Mouse (Mus musculus): ENCODE measurements around the gene Cd6. TPM values are rescaled to one million over a fixed set of nuclear protein-coding genes. Genes with fewer than 3 reads are reported as not detected.

The Cd6 gene
- under 1 TPM; 0.14 to 0.41 TPM for total RNA-seq (2021)
- long read RNA-seq, experiment 1 = 0 reads
- long read RNA-seq, experiment 2 = 0 reads

DNA sequence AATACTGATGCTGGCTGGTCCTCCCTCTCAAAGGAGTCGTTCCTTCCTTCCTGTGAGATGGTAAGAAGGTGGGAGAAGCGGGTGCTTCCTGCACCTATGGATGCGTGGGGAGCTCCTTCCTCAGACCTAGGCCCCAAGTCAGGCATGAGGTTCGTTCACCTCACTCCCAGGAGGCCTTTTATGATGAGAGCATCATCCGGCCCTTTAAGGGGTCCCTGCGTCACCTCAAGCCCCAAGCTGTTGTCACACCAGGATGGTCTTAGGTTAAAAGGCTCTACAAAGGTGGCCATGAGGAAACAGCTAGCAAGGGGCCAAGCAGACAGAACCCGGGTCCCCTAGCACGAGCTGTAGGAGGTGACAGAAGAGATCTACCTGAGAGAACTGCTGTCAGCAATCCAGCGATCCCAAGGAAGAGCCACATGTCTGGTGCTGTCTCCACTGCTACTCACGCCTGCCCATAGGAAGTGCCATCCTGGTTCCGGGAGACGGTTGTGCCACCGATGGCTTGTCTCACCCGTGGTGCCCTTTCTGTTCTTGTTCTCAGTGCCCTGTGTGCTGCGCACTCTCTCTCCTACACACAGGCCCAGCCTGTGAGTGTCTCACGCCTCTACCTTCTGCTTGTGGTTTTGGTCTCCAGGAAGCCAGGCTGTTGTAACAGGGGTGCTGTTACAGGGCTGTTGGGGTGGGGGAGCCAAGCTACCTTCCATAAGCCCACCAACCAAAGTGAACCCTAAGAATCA, at the start of gene Cd6:
Gene Cd6, minus strand, starts transcription at position 623 of the 740 bp plus-strand sequence.
- DNase-seq (ENCODE audit: low spot score in 2 of 2) = no peak

DNA sequence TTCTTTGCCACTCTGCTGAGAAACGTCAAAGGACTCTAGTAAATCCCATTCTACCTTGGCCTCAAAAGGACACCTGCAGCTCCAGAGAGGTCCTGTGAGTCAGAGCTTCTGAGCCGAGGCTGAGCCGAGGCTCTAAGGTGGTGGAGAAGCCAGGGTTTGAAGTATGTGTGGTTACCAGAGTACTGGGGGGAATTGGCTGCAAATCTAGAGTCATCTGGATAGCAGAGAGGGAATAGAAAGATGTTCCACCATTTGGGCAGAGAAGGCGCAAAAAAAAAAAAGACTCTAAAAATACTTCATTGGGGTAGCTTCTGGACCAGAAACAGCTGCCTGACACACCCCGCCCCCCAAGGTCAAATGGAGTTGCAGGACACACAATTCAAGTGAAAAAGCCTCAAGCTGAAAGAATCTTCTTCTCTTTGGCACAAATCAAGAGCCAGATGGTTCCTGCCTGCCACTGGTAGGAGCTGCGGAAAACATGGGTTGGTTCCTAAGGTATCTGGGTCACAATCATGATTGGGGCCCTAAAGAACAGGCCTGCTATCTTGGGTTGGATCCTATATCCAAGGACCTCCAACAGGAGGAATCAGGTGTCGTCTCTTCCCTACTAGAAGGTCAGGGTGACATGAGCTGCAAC, 48.5 kb upstream of the Cd6 start:
- DNase-seq (ENCODE audit: low spot score in 2 of 2) = peak in 1 of 2 experiments; percentile 44

DNA sequence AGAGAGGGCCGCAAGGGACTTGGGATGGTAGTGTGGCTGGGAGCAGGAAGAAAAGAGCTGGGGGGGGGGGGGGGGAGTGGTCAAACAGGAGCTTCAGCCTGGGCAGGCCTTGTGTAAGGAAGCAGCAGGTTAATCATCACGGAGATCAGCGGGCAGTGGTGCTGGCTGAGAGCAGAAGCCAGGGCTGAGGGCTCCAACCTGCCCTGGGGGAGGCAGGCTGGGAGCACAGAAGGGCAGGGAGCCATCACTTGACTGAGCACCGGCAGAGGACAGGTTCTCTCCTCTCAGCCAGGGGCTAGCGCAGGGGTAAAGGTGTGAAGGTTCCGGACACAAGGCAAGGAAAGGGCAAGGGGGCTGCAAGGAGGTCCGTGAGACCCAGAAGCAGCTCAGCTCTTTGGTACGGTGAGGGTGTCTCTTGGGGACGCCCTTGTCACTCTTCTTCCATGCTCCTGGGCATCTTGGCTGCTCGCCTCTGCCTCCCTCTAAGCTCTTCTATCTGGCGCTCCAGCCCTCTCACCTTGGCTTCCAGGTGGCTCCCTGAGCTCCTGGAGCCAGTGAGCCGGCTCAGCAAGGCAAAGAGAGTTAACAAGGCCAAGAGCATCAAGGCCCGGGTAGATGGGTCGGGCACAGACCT, 41.6 kb upstream of the Cd6 start:
- no peak for DNase-seq (ENCODE audit: low spot score in 2 of 2)

DNA sequence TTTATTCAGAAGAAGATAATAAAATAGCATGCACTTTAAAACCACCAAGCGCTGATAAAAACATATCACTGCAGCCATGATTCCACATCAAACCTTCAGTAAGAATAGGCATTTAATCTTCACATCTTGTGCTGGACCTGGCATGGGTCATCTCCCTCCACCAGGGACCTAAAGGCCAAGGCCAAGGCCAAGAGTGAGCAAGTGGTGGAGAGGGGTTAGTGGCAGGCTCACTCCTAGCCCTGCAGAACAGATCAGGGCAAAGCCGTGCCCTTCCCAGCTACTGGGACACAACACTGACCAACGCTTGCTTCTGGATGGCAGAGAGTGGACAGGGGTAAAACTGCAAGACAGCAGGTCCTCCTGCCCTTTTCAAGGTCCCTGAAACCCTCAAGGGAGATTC, 40.8 kb upstream of the Cd6 start:
- DNase-seq (ENCODE audit: low spot score in 2 of 2) = no peak

DNA sequence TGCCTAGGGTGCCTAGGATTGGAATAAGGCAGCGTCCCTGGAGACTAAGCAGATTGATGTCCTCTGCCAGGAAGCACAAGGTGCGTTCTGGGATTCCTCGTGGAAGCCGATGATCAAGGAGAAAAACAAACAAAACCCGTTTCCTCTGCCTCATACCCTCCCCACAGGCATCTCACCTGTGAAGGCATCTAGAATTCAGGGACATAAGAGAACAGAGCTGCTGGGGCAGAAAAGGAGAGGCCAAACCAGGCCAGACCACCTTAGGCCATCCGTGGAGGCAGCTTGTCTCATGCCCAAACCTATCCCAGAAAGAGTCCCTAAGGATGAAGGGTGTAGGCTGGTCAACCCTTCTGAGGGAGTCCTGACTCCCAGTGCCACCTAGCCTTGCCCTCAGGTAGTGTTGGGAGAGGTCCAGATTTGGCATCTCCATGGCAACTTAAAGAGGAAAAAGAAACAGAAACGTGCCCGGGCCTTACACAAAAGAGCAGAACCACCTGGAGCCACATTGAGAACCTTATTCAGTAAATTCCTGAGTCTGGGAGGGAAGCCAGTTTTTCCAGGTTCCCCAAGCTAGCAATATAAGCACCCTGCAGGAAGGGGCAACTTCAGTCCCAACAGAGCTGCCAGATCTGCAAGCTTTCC, 40.1 kb upstream of the Cd6 start, which contains the start of gene Tmem132a:
Gene Tmem132a, minus strand, starts transcription at position 55 of the 642 bp plus-strand sequence.
- no peak for DNase-seq (ENCODE audit: low spot score in 2 of 2)

DNA sequence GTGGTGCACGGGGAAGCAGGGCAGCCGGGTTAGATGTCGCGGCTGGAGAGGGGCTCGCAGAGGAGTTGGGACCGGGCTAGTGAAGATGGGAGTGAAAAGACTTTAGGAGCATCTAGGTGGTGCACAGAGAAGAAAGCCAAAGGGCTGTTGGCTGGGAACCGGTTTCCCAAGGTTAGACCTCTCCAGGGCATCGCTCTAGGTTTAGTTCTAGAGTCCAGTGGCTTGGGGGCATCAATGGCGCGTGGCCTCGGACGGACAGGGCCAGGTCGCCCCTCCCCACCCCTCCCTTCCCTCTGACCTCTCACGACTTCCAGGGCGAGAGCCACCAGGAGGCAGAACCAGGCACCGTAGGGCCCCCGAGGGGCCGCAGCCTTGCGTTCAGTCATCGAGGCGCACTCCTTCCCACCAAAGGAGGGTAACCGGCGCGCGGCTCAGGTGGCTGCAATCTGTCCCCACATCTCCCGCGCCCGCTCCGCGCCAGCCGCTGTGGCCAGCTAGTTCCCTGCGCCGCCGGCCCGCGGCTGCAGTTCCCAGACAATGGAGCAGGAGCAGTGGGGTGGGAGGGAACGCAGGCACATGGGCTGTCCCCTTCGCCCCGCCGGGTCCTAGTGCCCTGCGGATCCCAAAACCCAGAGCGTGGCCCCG, 39.5 kb upstream of the Cd6 start:
- peak; percentile 79 to 87 for DNase-seq (ENCODE audit: low spot score in 2 of 2)

DNA sequence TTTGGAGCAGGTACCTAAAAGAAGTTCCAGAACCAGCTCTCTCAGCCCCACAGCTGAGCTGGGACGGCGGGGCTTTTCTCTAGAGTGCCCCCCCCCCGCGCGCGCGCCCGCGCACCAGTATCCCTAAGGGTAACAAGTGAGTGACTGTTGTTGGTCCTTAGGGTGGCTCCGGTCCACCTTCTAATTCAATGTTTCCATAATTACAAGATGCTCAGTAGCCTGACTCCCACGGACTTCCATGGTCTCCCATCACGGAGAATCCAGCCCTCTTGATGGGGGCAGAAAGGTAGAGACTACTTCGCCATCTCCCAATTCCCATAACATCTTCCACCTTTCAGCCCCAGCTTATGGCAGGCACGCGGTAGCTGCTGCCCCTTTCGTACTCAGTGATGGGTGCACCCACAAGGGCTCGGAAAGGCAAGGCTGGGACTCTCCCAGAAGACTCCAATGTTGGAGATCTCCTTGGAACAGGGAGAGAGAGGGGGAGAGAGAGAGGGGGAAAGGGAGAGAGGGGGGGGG, 38.8 kb upstream of the Cd6 start:
- DNase-seq (ENCODE audit: low spot score in 2 of 2) = no peak

DNA sequence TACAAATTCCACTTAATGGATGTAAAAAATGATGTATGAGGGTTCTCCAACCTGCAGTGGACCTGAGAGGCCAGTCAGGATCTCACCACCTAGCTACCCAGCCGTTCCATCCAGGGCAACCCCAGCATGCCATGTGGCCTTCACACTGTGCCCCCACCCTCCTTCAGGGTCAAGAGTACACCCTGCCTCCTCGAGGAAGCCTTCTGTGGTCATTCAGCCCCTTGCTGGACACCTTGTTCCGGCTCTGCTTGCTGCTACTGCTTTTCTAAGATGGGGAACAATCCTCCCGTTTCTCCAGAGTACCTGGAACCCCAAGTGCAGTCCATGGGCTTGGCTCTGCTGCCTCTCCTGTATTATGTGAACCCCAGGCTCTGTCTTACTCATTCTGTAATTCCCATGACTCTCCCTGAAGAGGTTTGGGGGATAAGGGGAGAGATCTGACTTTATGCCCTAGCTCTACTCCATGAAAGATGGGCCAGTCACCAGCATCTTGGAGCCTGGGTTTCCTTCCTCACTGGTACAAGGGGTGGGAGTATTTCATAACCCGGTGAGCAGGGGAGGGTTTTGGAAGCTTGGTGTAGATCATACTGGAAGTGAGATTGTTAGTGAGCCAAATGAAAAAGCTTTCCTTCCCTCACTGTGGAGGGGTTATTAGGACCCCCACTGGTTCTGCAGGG, 38.2 kb upstream of the Cd6 start:
- DNase-seq (ENCODE audit: low spot score in 2 of 2) = no peak

DNA sequence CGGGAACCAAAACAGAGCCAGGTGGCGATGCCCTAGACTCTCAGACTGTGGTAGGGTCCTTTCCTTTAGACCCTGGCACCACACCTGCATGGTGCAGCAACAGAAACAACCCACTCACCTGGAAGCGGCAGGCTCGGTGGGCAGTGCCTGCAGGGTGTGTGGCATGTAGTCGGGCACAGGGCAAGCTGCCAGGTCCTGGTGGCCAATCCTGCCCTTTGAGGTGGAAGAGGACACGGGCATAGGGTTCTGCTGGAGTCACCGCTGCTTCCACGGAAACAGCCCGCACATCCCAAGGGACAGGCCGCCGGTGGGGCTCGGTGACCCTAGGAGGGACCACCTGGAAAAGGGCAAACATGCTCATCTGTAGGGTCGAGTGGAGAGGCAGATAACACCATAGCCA, 36.5 kb upstream of the Cd6 start:
- no peak for DNase-seq (ENCODE audit: low spot score in 2 of 2)

DNA sequence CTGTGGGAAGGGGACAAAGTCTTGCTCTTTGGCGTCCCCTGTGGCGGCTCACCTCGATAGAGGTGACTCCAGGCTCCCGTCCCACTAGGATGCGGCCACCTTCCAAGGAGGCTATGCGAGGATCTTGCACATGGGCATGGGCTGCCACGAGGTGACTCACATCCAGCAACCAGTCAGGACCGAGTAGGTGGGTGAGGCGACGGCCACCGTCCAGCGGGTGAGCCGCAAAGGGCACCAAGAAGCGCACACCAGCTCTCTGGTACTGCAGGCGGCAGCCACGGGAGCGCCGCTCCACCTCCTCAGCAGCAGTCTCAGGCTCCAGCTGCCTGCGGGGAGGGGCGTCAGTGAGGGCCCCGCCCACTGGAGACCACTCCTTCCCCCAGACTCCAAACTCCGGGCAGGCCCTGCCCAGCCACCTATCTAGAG, 30.2 kb upstream of the Cd6 start:
- DNase-seq (ENCODE audit: low spot score in 2 of 2) = no peak

DNA sequence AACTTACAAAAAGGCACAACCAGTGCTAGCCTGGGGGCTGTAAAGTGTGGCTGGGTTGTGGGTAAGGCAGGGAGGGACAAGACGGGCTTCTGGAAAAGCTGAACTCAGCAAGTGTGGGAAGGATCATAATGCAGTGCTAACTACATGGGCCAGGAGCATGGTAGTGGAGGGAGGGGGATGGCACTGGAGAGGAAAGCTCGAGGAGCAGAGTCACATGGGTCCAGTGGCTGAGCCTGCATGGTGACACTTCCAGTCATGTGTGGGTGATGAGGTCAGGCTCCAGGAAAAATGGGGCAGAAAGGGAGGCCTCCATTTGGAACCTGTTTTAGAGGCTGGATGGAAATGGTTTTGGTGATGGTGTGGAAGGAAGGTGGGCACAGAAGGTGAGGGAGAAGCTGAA, 26.7 kb upstream of the Cd6 start:
- no peak for DNase-seq (ENCODE audit: low spot score in 2 of 2)

DNA sequence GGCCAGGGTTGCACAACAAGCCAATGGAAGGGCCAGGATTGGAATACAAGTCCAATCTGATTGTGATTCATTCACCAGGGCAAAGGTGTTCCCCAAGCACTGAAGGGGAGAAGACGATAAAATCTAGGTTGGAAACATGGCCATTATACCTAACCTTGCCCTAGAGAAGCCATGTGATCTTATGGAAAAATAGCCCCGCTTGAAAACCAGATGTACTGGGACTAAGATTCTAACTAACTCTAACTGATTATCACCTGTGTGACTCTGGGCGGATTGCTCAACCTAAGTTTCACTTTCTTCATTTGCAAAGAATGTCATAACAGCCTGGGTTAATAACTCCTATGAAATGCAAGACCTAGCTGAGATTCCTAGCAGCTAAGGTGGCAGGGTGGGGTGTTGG, 25.6 kb upstream of the Cd6 start:
- DNase-seq (ENCODE audit: low spot score in 2 of 2) = no peak

DNA sequence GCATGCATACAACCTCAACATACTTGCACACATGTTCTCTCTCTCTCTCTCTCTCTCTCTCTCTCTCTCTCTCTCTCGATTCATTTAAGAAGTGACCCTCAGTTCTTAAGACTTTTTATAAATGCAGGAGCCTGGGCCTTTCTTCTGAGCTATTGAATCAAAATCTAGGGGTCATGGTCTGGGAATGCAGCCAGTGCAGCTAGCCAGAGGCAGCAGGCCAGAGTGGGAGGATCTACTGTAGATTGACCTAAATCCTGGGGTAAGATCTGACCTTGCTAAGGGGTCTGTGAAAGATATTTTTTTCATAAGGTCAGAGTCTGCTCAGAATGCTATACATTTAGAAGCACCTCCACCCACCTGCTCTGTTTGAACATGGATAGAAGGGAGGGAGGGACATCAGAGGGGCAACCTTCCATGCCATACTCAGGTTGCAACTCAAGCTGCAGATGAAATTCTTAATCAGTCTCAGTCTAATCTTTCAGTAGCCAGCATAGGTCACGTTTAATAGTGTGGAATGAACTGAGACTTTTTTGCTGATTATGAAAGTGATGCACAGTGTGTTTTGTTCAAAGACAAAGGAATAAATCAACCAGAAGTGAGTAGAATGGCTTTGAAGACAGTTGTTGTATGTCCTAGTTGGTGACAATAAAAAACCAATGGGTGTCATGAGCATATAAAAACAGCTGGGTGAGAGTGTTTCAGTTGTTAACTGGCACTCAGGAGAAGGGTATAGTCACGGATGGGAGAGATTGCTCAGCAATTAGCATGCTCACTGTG, 17.6 kb upstream of the Cd6 start:
- DNase-seq (ENCODE audit: low spot score in 2 of 2) = no peak

DNA sequence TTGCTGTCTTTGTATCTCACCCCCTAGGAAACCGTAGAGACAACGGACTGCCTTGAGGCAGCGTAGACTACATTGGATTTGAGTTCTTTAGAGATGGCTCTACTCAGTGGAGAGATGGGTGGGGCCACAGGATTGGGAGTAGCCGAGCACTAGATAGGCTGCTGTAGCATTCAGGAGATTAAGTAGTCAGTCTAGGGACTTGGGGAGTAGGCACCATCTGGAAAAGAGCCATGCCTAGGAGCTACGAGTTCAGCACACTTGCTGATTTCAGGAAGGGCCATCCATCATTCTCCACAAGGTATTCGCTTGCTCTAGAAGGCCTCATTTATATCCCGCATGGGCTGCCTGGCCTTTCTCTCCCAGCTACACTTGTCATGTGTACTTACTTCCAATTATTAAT, 16.3 kb upstream of the Cd6 start:
- no peak for DNase-seq (ENCODE audit: low spot score in 2 of 2)

DNA sequence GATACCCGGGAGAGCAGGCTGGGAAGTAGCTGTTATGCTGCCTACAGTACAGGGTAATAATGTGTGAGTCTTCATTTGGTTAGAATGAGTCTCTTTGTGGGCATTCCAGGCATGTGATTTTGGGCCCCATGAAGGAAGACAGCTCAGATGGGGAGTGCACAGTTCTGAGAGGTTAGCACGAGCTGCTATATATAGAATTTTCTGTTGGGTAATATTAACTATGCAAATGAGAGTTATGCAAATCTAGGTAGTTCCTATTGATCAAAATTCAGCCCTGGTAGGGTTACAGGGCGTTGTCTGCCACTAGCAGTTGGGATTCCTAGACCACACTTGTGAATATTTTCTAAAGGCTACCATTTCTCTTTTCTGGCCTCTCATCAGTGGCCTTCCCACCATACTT, 15.6 kb upstream of the Cd6 start:
- no peak for DNase-seq (ENCODE audit: low spot score in 2 of 2)

DNA sequence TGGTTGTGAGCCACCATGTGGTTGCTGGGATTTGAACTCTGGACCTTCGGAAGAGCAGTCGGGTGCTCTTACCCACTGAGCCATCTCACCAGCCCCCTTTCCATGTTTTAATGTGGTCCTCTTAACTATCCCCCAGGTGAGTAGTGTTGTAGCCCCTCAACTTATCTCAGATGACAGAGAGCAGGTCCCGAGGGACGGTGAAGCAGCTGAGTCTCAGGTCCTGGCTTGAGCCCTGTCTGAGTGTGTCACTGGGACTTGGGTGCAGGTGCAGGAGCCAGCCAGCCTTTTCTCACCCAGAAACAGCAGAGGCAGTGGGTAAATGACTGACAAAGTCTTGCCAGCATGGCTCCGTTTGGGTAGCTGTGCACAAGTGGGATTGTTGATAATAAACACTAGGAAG, 14.3 kb upstream of the Cd6 start:
- no peak for DNase-seq (ENCODE audit: low spot score in 2 of 2)

DNA sequence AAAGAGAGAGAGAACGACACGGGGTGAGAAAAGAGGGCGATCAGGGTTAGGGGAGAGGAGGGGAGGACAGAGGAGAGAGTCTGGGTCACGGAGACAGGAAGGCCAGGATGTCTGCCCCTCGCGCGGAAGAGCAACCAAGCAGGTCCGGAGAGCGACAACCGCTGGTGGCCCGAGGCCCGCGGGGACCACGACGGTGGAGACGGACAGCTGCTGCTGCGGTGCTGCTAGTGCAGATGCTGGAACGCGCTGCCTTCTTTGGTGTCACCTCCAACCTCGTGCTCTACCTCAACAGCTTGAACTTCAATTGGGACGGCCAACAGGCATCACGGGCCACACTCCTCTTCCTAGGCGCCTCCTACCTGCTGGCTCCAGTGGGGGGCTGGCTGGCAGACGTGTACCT, 13.1 kb upstream of the Cd6 start:
- no peak for DNase-seq (ENCODE audit: low spot score in 2 of 2)

DNA sequence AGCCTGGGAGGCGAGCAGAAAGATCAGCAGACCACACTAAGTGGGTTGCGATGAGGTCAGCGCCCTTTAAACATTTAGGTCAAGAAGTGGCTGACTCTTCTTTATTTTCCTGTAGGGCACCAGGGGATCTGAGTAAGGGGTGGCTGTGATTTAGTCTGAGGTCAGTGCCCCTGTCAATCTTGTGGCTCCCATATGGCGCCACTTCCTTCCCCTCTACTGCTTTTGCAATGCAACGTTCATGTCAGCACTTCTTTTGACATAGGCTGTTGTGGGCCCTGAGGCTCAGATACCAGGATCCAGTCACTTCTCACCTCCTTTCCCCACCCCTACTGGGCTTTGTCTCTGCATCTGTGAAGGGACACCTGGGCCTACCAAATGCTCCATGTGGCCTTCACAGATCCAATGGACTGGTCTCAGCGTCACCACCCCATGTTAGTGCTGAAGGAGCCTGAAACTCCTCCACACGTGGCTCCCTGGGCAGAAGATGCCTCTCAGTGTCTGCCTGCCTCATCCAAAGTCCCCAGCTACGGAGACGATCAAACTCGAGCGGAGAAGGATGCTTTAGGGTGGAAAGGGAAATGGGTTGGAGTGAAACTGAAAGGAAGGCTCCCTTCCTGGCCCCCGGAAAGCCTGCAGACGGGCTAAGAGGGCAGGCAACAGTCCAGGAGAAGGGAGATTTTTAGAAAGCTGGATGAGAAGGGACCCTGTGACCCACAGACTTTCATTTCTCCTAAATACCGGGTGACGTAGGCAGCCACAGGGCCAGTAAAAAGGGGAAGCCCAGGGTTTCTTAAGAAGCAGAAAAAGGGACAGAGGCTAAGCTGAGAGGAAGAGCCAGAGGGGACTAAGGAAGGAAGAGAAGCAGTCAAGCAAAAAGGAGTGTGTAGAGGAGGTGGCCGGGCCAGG, 12.1 kb upstream of the Cd6 start:
- DNase-seq (ENCODE audit: low spot score in 2 of 2) = no peak
